Mouse (Mus musculus) forebrain, embryonic 12.5 days (tissue): ENCODE results near the gene Rpl13a. TPM values are rescaled to one million over a fixed set of nuclear protein-coding genes. Genes with fewer than 3 reads are reported as not detected.

Source experiments
- ATAC-seq: fragments of 200-750 bp; cut with Nextera tagmentation; 2 replicates; pipeline ENCODE4 v1.8.0; 2017; ENCODE audit warnings: moderate TSS enrichment; ENCODE audit not compliant: low FRiP score
- H3K27ac ChIP-seq: fragments of 300-500 bp; sonication (generic); 2 replicates; pipeline ENCODE4 v1.5.1; 2016; ENCODE audit warnings: mild to moderate bottlenecking
- H3K27me3 ChIP-seq: fragments of 300-500 bp; sonication (generic); 2 replicates; pipeline ENCODE4 v1.6.1; 2016; ENCODE audit warnings: mild to moderate bottlenecking
- H3K36me3 ChIP-seq: fragments of 300-500 bp; sonication (generic); replicated peaks from 2 replicates; pipeline ENCODE4 v1.6.1; 2016; ENCODE audit warnings: mild to moderate bottlenecking
- H3K4me1 ChIP-seq: fragments of 300-500 bp; sonication (generic); 2 replicates; pipeline ENCODE4 v1.6.1; 2016
- H3K4me2 ChIP-seq: fragments of 300-500 bp; sonication (generic); 2 replicates; pipeline ENCODE4 v1.6.1; 2016; ENCODE audit warnings: mild to moderate bottlenecking, moderate library complexity
- H3K4me3 ChIP-seq: fragments of 300-500 bp; sonication (generic); replicated peaks from 2 replicates; pipeline ENCODE4 v1.5.1; 2016; ENCODE audit warnings: mild to moderate bottlenecking
- H3K9ac ChIP-seq: fragments of 300-500 bp; sonication (generic); 2 replicates; pipeline ENCODE4 v1.6.1; 2016; ENCODE audit warnings: mild to moderate bottlenecking
- H3K9me3 ChIP-seq: fragments of 300-500 bp; sonication (generic); 2 replicates; pipeline ENCODE4 v1.6.1; 2016
- WGBS: fragments of 180-500 bp; shearing (Covaris S2); methylation state at CpG from one replicate; pipeline ENCODE4 v1.1.7; 2016; 5-methylcytosine and 5-hydroxymethylcytosine counted together
- polyA plus RNA-seq: library from polyadenylated mRNA; unstranded; fragments of >200 nt; fragmentation: Nextera tagmentation; extraction: Ambion mirVana; gene quantifications from 2 replicates; pipeline ENCODE4 v1.2.1, GENCODE M21; 2016

Rpl13a gene
- polyA plus RNA-seq, 1 experiment from 2014 or later, result 1,135 TPM

- no peak for ATAC-seq
- Histone ChIP-seq H3K4me3 (peak overlapping the region; percentile 45), H3K27ac (no peak overlapping the region), H3K4me2 (peak overlapping the region; percentile 69; the same call in 1 of the 2 replicates), H3K4me1 (peaks cover 32% of the 10 kb centered on the region), H3K9ac (no peak overlapping the region), H3K27me3 (peaks cover 75% of the 10 kb centered on the region), H3K9me3 (peaks cover 6% of the 10 kb centered on the region), H3K36me3 (peaks cover 8% of the 10 kb centered on the region)
- 66% methylated on average over 5 of the region's 5 CpGs for WGBS
These were observed 36.3 kb upstream of the Rpl13a start for GRCm38 (mm10) chr7:45164833-45165232.

DNA sequence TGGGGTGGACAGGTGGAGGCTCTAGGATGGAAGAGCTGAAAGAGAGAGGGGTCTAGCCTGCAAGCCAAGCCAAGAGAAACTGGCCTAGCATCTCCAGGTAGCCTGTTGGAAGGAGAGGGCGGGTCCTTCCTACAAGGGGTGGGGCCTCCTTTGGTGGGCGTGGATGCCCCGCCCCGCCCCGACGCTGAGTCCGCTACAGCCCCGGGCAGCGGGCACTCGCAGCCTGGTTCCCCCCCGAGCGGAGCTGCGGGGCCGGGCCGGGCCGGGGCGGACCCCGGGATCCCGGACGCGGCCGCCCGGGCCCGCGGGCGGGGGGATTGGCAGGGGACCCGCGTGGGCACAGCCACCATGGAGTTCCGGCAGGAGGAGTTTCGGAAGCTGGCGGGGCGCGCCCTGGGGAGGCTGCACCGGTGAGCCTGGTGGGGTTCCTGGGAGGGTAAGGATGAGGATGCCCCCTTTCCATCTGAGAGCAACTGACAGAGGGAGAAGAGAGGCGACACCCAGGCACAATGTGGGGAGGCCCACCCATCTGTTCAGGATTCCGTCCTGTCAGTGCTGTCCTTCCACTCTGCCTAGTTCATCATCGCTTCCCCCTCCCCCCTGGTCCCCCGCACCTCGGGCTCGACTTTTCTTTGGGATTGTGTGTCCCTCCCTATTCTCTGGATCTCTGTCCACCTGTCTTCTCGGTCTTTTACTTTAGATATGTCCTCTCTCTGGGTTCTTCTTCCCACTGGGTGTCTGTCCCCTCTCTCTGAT is 35.4 kb upstream of the Rpl13a start, which contains the start of gene Slc17a7:
Slc17a7 (plus strand) TSS at position 215 of the 756 bp plus-strand sequence.
- no peaks in the 10 kb centered on the region for H3K9me3 ChIP-seq

DNA sequence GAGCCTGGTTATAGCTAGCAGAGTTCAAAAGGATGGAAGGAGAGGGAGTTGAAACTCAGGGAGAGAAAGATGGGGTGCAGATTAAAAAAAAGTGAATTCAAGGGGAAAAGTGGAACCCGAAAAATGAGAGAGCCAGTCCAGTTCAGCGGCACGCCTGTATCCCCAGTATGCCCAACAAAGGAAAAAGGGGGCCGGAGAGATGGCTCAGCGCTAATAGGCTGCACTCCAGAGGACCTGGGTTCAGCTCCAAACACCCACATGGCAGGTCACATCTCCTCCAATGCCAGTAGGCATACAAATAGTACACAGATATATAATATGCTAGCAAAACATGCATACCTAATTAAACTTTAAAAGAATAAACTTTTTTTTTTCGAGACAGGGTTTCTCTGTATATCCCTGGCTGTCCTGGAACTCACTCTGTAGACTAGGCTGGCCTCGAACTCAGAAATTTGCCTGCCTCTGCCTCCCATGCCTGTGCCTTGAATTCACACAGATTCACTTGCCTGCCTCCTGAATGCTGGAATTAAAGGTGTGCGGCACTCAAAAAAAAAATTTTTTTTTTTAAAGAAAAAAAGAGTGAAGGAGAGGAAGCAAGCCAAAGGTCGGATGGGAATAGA is 34.5 kb upstream of the Rpl13a start:
- Histone ChIP-seq H3K4me1 (peaks cover 25% of the 10 kb centered on the region), H3K4me2 (no peak overlapping the region), H3K9ac (no peak overlapping the region), H3K27me3 (peaks cover 58% of the 10 kb centered on the region), H3K36me3 (peaks cover 25% of the 10 kb centered on the region), H3K9me3 (no peaks in the 10 kb centered on the region), H3K4me3 (peak overlapping the region; percentile 45; the same call in 1 of the 2 replicates), H3K27ac (no peak overlapping the region)
- no peak for ATAC-seq
- 73% methylated on average over 9 of the region's 9 CpGs for WGBS

More for the DNA sequence above, 35.4 kb upstream of the Rpl13a start, which contains the start of gene Slc17a7:
- Histone ChIP-seq H3K27me3 (peaks cover 66% of the 10 kb centered on the region), H3K4me3 (peak within 1 kb of the TSS; percentile 45), H3K36me3 (peaks cover 17% of the 10 kb centered on the region), H3K27ac (no peak within 1 kb of the TSS), H3K4me2 (peak within 1 kb of the TSS; percentile 69), H3K4me1 (peaks cover 32% of the 10 kb centered on the region), H3K9ac (peak within 1 kb of the TSS; percentile 57)
- 0 out of 2 replicates have a peak, but pooled peaks have one; percentile 13 for ATAC-seq
- 1% methylated on average over 32 of the region's 41 CpGs for WGBS

- 31% methylated on average over 6 of the region's 6 CpGs for WGBS
- Histone ChIP-seq H3K4me3 (peak overlapping the region; percentile 35), H3K4me1 (peaks cover 19% of the 10 kb centered on the region), H3K27ac (no peak overlapping the region), H3K27me3 (peaks cover 52% of the 10 kb centered on the region), H3K9me3 (no peaks in the 10 kb centered on the region), H3K9ac (no peak overlapping the region; the same call in 1 of the 2 replicates), H3K4me2 (peak overlapping the region; percentile 69), H3K36me3 (peaks cover 30% of the 10 kb centered on the region)
- ATAC-seq, result peak; percentile 17; the same call in 1 of the 2 replicates
These were observed 34.0 kb upstream of the Rpl13a start for GRCm38 (mm10) chr7:45162551-45162950.

- Histone ChIP-seq H3K4me3 (peak overlapping the region; percentile 35), H3K9ac (peak overlapping the region; percentile 17; the same call in 1 of the 2 replicates), H3K27ac (peak overlapping the region; percentile 32; the same call in 1 of the 2 replicates), H3K9me3 (no peaks in the 10 kb centered on the region), H3K36me3 (peaks cover 31% of the 10 kb centered on the region), H3K27me3 (peaks cover 45% of the 10 kb centered on the region), H3K4me1 (peaks cover 19% of the 10 kb centered on the region), H3K4me2 (peak overlapping the region; percentile 69)
- ATAC-seq, result peak; percentile 85
- 5% methylated on average over 35 of the region's 35 CpGs for WGBS
These were observed 33.3 kb upstream of the Rpl13a start for GRCm38 (mm10) chr7:45161612-45162473.

GRCm38 (mm10) chr7:45160866-45161265 is 32.3 kb upstream of the Rpl13a start:
- H3K9ac ChIP-seq, result no peak overlapping the region
- 88% methylated on average over 3 of the region's 3 CpGs for WGBS
- no peak overlapping the region for H3K4me3 ChIP-seq
- no peak for ATAC-seq
- peaks cover 31% of the 10 kb centered on the region for H3K36me3 ChIP-seq
- H3K9me3 ChIP-seq, result no peaks in the 10 kb centered on the region
- H3K4me2 ChIP-seq, result no peak overlapping the region
- H3K4me1 ChIP-seq, result peaks cover 19% of the 10 kb centered on the region
- peaks cover 35% of the 10 kb centered on the region for H3K27me3 ChIP-seq
- H3K27ac ChIP-seq, result no peak overlapping the region

GRCm38 (mm10) chr7:45160316-45160800 is 31.8 kb upstream of the Rpl13a start:
- H3K27ac ChIP-seq, result no peak overlapping the region
- no peaks in the 10 kb centered on the region for H3K9me3 ChIP-seq
- H3K27me3 ChIP-seq, result peaks cover 30% of the 10 kb centered on the region
- H3K4me3 ChIP-seq, result no peak overlapping the region
- no peak for ATAC-seq
- no peak overlapping the region for H3K4me2 ChIP-seq
- no peak overlapping the region for H3K9ac ChIP-seq
- WGBS, result 97% methylated on average over 6 of the region's 6 CpGs
- H3K4me1 ChIP-seq, result peaks cover 22% of the 10 kb centered on the region
- H3K36me3 ChIP-seq, result peaks cover 31% of the 10 kb centered on the region

GRCm38 (mm10) chr7:45158991-45159390 is 30.4 kb upstream of the Rpl13a start:
- Histone ChIP-seq H3K4me2 (no peak overlapping the region), H3K4me3 (no peak overlapping the region), H3K9ac (no peak overlapping the region), H3K4me1 (peaks cover 26% of the 10 kb centered on the region), H3K27me3 (peaks cover 16% of the 10 kb centered on the region), H3K36me3 (peaks cover 31% of the 10 kb centered on the region), H3K27ac (no peak overlapping the region), H3K9me3 (no peaks in the 10 kb centered on the region)
- no peak for ATAC-seq
- 93% methylated on average over 6 of the region's 6 CpGs for WGBS

DNA sequence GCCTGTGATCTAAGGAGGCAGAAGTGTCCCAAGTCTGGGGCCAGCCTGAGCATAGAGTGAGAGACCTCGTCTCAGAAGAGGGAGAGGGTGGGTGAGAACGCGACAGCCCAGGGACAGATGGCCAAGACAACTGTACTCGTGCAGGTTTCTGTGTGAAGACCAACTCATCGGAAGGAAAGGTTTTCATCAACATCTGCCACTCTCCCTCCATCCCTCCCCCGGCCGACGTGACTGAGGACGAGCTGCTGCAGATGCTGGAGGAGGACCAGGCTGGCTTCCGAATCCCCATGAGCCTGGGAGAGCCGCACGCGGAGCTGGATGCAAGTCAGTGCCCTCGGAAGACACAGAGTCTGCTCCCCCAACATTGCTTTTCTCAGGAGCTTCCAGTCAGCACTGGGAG is 28.9 kb upstream of the Rpl13a start:
- 89% methylated on average over 14 of the region's 14 CpGs for WGBS
- Histone ChIP-seq H3K4me1 (peaks cover 24% of the 10 kb centered on the region), H3K4me3 (no peak overlapping the region), H3K9me3 (no peaks in the 10 kb centered on the region), H3K9ac (no peak overlapping the region), H3K4me2 (no peak overlapping the region), H3K27me3 (peaks cover 1% of the 10 kb centered on the region; the same call in 1 of the 2 replicates), H3K36me3 (peaks cover 31% of the 10 kb centered on the region), H3K27ac (no peak overlapping the region)
- ATAC-seq, result no peak

GRCm38 (mm10) chr7:45156206-45156605 is 27.6 kb upstream of the Rpl13a start:
- Histone ChIP-seq H3K4me1 (peaks cover 19% of the 10 kb centered on the region), H3K36me3 (peaks cover 31% of the 10 kb centered on the region), H3K27me3 (no peaks in the 10 kb centered on the region), H3K9ac (no peak overlapping the region), H3K9me3 (no peaks in the 10 kb centered on the region), H3K4me3 (no peak overlapping the region), H3K4me2 (no peak overlapping the region), H3K27ac (no peak overlapping the region)
- no peak for ATAC-seq
- 95% methylated on average over 15 of the region's 15 CpGs for WGBS

GRCm38 (mm10) chr7:45155590-45155989 is 27.0 kb upstream of the Rpl13a start:
- Histone ChIP-seq H3K4me2 (peak overlapping the region; percentile 81; the same call in 1 of the 2 replicates), H3K4me1 (peaks cover 25% of the 10 kb centered on the region), H3K36me3 (peaks cover 31% of the 10 kb centered on the region), H3K27ac (no peak overlapping the region), H3K4me3 (no peak overlapping the region), H3K9me3 (no peaks in the 10 kb centered on the region), H3K27me3 (no peaks in the 10 kb centered on the region), H3K9ac (no peak overlapping the region)
- ATAC-seq, result no peak
- 84% methylated on average over 9 of the region's 9 CpGs for WGBS
